Mouse (Mus musculus) embryonic fibroblast, embryonic 13.5 days (primary cell): ENCODE data around the gene Hnrnpab.

Experiments
- CTCF ChIP-seq: IDR thresholded peaks from 2 replicates; pipeline ENCODE4 v1.5.1; 2011; ENCODE audit warnings: mild to moderate bottlenecking, control low read depth, low read length, moderate library complexity, borderline replicate concordance; ENCODE audit not compliant: insufficient read depth
- POLR2A ChIP-seq: IDR thresholded peaks from 2 replicates; pipeline ENCODE4 v1.6.1; 2011; ENCODE audit warnings: low read depth, mild to moderate bottlenecking, control low read depth, low read length, moderate library complexity

GRCm38 (mm10) chr11:51597553-51597952 is 9.1 kb downstream of the Hnrnpab start:
- TF ChIP-seq CTCF = no peak
- TF ChIP-seq POLR2A = no peak
